Mouse (Mus musculus) CH12.LX (cell line): ENCODE data around the gene Ttc41.

Source experiments
- CTCF ChIP-seq, 2 experiments: IDR thresholded peaks in 1 of 2; conservative IDR thresholded peaks in 1 of 2; 2 replicates each; pipeline ENCODE4 v1.5.1; 2011 to 2012; ENCODE audit warnings: low read depth in 2 of 2, low read length in 2 of 2, improper control_type of control experiment in 1 of 2, inconsistent platforms in 1 of 2, mild to moderate bottlenecking in 1 of 2, moderate library complexity in 1 of 2
- EP300 ChIP-seq: IDR thresholded peaks from 2 replicates; pipeline ENCODE4 v1.6.1; 2011; ENCODE audit warnings: low read length, improper control_type of control experiment
- KAT2A ChIP-seq: IDR thresholded peaks from 2 replicates; pipeline ENCODE4 v1.6.1; 2012; ENCODE audit warnings: low read length, improper control_type of control experiment, inconsistent platforms; ENCODE audit not compliant: insufficient replicate concordance
- POLR2A ChIP-seq: IDR thresholded peaks from 2 replicates; pipeline ENCODE4 v1.6.1; 2011; ENCODE audit warnings: low read depth, mild to moderate bottlenecking, improper control_type of control experiment, low read length
- SMC3 ChIP-seq: IDR thresholded peaks from 2 replicates; pipeline ENCODE4 v1.6.1; 2011; ENCODE audit warnings: low read depth, low read length, improper control_type of control experiment

GRCm38 (mm10) chr10:86783561-86783960 lies 78.0 kb downstream of the Ttc41 start:
- TF ChIP-seq EP300 (no peak), POLR2A (no peak), SMC3 (no peak), CTCF (conservative IDR thresholded peaks at IDR 0.05 in 1 of 2, IDR thresholded peaks at IDR 0.05 in 1 of 2; ENCODE audit: low read depth in 2 of 2, low read length in 2 of 2) (no peak), KAT2A (no peak)
